Mouse (Mus musculus) neural tube, embryonic 10.5 days (tissue): Measurements from ENCODE around the gene Rbm7.
"Not testable (repeated sequence)": the region's sequence is repeated elsewhere in the genome, so short reads cannot be mapped to it uniquely, and the experiment has no call there.

Experiments used
- DNase-seq: peaks from one replicate; pipeline ENCODE4 v3.0.0-alpha.2; 2017; ENCODE audit warnings: low spot score; ENCODE audit errors: extremely low spot score

Rbm7 gene

DNA sequence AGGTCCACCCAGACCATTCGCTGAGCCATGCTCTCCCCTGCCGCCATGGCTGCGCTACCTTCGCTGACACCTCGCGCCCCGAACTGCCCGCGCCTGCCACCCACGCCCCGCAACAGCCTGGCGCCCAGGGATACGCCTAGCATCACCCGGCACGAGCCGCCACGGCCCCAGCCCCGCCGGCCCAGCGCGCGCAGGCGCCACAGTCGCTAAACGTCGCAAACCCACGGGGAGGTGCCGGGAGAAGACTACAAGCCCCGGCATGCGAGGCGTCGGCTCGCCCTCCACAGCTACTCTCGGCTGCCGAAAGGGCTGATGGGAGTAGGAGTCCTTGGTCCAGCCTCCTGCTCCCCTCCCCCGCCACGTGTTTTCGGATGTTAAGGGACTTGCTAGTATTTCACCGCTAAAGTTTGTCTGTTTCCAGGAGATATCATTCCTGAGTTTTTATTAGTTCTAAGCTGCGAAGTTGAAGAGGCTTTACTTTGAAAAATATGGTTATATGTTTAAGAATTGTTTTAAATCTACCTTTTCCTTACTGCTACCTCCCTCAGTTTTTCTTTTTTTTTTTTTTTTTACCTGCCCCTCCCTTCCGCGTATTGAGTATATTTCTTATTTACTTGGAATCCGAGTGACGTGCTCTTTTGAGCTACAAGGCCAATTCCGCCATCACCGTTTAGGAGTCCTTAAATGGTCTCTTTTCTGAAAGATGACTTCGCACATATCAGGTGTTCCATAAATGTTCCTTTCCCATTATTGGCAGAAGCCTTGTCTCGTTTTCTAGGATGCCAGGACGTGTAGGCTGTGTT, 14.5 kb downstream of the Rbm7 start, which contains the start of gene Rexo2:
Gene Rexo2 (minus strand): TSS at position 213 of the 803 bp plus-strand sequence.
- peak; percentile 91 for DNase-seq

DNA sequence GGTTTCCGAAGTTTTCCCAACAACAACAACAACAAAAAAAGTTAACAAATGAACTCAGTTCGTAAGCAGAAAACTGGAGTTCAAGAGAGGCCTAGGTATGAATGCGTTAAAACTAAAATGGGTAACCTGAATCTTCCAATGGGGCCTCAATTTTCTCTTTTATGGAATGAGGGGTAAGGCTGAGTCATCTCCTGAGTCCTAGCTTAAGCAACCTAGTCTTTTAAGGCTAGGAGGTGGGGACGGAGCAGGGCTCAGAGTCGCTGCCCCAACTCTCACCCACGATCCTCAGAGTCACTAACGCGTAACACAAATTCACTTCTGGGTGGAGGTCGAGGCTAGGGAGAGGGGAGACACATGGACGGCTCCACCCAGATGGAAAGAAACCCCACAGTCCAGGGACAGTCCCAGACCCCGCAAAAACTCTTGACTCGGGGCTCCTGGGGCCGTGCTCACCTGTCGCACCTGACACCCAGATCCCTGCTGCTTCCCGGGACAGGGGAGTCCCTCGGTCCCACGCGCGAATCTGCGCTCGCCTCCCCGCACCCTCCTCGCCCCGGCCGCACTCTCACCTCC, 15.2 kb downstream of the Rbm7 start:
- no peak for DNase-seq

DNA sequence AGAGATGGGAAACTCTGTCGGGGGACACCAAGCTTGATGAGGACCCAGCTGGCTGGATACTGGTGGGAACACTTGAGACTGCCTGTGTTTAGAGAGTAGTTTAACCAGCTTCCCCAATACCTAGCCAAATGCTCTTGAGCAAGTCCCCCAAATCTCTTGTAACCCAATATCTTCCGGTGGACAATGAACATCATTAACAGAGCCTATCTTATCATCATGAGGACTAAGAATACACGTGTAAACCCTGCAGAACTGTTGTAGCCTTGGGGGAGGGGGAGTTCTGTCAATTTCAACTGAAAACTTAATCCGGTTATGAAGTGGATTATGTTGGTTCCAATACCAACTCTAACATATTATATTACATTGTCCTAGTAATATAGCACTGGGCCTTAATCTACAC, 16.3 kb downstream of the Rbm7 start:
- no peak for DNase-seq

DNA sequence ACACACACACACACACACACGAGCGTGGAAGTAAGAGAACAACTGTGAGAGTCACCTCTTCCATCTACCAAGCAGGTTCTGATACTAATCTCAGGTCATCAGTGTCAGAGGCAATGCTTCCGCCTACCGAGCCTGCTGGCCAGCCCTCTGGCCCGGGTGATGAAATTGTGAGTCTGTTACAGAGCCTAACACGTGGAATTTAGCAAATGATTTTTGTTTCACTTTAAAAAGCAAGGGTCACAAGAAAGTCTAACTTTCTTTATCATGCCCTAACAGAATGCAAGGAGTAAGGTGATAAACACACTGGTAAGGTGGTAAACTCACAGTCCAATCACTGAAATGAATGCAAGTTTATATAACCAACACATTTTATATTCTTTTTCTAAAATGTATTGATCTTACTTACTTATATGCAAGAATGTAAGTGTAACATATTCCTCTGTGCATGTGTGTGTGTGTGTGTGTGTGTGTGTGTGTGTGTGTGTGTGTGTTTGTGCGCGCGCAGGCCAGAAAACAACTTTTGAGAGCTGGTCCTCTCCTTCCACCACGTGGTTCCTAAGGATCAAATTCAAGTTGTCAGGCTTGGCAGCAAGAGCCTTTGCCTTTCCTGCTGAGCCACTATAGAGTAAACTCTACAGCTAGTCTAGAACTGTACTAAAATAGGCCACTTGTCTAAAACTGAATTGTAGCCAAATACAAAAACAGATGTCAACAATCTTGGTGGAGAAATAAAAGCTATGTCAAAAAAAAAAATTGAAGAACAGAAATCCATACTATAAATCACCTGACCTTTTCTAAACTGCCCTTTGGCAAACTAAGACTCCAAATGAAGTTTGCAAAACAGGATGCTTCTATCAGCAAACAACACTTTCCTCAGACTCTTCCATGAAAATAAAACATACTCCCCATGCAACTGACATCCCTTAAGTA, 18.6 kb downstream of the Rbm7 start:
- no peak for DNase-seq

DNA sequence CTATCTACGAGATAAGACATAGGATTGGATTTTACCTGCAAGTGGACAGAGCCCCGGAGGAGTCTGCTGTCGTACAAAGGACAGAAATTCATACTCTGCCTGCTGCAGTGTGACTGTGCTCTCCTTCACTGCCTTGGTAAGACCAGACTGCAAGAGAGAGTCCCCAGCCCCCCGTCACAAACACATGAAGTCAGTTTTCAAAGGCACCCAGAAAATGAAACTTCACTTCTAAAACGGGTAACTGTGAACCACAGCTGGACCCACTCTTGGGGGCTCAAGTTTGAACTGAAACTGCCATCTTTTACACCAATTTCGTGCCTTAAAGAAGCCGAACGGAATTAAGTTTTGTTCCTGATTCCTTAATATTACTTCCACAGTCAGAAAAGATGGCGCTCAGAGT, 20.7 kb downstream of the Rbm7 start:
- DNase-seq, result no peak

DNA sequence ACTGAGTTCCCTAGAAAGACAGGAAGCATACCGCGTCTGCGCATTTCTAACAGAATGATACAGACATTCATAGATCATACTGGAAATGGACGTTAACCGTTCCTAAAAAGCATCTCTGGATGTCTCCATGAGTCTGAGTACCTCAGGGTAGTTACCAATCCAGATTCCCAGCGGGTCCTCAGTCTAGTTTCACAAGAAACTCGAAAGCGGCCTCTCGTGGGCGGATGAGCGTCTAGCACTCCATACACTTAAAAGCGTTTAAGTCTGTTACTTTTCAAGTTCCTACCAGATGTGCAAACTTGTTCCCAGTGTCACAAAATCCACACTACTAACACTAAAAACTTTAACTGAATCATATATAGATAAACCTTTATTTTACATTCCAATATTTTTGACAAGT, 22.0 kb downstream of the Rbm7 start:
- DNase-seq, result no peak

DNA sequence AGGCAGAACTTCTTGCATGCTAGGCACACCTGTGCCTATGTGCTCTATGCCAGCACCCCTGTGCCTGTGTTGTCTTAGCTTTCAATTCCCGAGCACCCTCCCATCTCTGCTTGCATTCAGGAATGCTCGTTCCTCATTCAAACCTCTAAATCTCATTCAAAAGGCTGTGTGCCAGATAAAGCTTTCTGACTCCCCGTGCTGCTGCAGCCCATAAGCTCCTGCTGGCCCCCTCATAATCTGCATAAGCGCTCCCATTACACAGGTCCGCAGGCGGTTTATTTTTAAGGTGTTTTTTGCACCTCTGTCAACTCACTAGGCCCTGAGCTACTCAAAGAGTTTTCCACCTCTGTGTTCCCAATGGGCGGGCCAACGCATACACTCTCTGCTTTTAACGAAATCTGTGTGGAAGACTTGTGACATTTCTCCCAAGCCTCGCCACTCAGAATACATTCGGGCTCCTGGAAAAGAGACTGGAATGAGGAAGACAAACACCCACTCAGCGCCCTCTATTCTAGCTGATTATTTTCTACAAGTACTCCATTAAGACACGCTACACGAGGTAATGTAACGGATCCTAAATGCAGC, 22.6 kb downstream of the Rbm7 start:
- DNase-seq, result no peak

DNA sequence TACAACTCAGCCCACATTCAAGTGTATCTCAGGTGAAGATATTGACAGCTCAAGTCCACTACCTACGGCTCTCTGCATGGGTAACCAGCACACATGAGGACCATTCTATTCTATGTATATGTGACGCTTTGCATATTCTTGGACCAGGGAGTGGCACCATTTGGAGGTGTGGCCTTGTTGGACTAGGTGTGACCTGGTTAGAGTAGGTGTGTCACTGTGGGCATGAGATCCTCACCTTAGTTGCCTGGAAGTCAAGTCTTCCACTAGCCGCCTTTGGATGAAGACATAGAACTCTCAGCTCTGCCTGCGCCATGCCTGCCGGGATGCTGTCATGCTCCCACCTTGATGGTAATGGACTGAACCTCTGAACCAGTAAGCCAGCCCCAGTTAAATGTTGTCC, 27.6 kb downstream of the Rbm7 start:
- DNase-seq, result not testable (repeated sequence)

DNA sequence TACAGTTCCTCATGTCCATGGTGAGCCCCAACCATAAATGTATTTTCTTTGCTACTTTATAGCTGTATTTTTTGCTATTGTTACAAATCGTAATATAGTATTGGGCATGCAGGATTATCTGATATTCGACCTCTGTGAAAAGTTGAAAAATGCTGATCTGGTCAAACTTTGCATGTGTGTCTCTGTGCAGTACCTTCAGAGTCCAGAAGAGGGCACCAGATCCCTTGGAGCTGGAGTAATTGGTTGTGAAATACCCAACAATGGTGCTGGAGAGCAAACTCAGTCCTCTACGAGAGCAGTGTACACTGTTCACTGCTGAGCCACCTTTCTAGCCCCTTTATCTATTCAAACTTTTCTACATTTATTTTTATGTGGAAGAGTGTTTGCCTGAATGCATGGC, 28.3 kb downstream of the Rbm7 start:
- peak; percentile 68 for DNase-seq

DNA sequence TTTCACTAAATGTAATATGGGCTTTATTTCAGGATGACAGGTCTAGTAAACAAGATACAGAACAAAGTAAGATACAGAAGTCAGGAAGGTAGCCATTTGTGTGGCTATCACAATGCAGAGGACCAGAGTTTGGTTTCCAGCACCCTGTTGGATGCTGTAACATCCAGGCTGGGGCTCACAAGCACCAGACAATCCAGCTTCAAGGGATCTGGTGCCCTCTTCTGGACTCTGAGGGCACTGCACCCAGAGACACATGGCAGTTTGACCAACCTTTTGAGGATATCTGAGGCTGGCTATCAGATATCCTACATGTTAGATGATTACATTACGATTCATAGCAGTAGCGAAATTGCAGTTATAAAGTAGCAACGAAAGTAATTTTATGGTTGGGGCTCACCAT, 29.4 kb downstream of the Rbm7 start:
- DNase-seq, result no peak

DNA sequence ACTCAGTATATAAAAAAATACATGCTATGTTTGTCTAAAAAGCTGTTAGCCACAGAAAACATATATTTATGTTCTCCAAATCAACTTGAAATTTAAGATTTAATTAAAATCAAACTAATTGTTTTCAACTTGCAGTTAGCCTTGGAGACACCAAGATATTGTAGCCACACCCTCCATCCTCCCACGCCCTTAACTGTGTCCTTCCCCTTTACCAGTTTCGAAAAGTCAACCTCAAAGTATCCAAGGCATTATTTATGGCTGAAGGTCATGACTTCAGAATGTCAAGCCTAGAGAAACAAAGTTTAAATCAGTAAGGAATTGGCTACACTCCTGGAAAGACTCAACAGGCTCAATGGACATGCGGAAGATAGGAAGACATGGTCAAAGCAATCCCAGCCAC, 33.6 kb downstream of the Rbm7 start:
- DNase-seq, result no peak

DNA sequence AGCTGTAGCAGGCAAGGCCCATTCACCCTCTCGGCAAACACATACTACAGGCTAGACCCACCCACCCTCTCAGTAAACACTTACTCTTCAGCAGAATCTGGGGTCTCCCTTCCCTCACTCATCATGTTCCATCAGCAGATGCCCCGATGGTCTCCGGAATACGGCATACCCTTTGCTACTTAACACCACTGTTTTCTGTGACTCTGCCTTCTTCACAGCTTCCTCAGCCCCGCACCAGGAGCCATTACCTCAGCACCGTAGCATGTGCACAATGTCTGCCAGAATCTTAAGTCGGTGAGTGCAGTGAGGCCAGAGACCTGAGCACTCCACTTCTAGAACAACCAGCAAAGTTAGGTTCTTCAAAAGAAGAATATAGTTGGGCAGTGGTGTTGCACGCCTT, 34.4 kb downstream of the Rbm7 start:
- DNase-seq, result no peak

DNA sequence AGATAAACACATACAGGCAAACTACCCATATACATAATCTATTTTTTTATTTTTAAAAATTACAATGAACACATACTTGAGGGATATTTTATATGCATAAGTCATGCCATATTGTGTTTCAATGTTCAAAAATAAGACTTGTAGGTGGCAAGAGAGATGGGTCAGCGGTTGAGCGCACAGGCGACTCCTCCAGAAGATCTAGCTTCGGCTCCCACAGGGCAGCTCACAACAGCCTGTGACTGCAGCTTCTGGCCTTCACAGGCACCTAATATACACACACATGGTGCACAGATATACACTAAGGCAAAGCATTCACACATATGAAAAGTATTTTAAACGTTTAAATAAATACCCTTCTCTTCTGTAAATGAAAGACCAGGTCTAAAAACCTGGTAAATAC, 35.7 kb downstream of the Rbm7 start:
- DNase-seq, result no peak

DNA sequence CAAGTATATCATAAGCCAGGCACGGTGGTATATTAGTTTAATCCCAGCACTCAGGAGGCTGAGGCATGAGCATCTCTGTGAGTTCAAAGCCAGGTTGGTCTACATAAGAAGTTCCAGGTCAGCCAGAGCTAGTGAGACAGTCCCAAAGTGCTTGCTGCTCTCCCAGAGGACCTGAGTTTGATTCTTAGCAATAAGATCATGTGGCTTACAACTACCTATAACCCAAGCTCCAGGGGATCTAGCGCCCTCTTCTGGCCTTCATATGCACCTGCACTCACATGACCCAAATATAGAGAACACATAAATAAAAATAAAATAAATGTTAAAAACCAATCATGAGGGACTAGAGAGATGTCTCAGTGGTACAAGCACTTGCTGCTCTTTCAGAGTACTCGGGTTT, 36.2 kb downstream of the Rbm7 start:
- no peak for DNase-seq

DNA sequence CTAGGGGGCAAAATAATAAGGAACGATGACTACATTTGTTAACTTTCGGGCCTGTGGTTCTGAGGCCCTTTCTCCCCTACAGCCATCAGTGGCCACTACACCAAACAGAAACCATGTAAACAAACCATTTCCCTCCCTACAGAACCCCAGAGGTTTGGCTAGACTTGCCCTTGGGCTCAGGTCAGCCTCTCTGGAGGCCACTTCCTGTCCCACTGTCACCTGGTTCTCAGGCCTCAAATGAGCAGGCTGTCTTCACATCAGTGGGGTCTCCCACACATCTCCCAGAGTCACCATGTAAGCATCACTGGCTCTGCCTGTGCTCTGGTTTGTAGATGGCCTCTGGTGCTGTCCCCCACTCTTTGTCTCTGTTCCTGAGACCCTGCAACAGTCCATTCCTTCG, 39.1 kb downstream of the Rbm7 start:
- DNase-seq, result no peak

DNA sequence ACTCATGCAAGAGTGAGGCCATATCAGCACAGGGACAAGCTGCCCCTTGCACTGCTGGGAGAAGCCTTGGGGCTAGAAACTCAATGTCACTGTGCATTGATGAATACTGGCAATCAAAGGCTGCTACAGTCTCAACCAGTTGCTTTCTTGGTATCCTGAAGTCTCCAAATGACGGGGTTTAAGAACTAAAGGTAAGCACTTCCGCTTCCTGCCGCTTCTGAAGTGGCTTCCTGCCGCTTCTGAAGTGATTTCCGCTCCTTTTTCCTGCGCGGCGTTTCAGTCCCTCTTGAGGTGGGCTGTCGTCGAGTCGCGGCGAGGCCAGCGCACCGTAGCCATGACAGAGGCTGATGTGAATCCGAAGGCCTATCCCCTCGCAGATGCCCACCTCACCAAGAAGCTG, 45.0 kb downstream of the Rbm7 start:
- DNase-seq, result no peak

DNA sequence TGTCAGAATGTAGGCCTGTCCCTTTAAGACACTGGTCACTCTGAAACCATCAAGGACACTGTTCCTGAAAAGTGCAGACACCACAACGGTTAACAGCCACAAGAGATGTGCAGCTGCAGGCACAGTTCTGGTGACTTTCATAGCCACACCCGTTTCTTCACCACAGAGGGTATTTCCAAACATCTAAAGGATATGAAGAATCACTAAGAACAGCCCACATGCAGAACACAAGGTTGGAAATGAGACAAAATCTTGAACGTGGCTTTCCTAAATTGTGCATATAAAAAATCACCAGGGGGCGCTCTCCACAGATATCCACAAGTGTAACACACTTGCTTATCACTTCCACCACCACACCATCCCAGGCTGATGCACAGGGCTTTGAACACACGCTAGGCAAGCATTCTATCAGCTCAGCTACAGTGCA, 47.3 kb downstream of the Rbm7 start:
- no peak for DNase-seq

DNA sequence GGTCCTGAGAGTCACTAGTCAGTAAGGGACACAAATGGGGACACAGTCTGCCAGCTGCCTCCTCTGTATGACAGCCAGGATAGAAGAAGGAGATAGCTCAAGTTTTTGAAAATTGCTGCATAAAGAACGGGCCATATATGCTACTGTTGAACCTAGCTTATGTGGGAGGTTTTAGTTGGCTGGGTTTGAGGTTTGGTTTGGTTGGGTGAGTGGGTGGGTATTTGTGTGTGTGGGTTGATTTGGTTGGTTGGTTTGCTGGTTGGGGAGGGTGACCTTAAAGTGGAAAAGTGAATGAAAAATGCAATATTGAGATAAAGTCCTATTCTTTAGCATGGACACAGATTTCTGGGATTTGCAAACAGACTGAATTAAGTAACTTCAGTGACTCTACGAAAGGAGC, 50.3 kb downstream of the Rbm7 start:
- no peak for DNase-seq

DNA sequence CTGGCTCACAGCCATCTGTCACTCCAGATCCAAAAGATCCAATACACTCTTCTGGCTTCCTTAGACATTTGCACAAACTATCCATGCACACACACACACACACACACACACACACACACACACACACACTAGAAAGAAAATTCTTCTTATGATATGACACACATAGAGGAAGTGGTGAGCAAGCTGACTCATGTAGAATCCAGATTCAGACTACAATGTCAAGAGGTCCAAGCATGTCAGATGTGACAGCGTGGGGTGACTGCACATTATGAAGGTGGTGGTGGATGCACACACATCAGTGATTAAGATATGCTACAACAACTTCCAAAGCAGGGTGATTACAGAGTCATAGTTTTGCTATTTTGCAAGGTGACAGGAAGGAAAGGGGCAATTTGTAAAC, 51.2 kb downstream of the Rbm7 start:
- no peak for DNase-seq
